Mouse (Mus musculus) limb, embryonic 15.5 days (tissue): ENCODE data around the gene Ncam2. TPM values are rescaled to one million over a fixed set of nuclear protein-coding genes. Genes with fewer than 3 reads are reported as not detected.

Experiments
- ATAC-seq: fragments of 200-750 bp; cut with Nextera tagmentation; 2 replicates; pipeline ENCODE4 v1.8.0; 2017; ENCODE audit warnings: low read depth, moderate TSS enrichment; ENCODE audit not compliant: insufficient number of reproducible peaks, low FRiP score, low TSS enrichment
- H3K27ac ChIP-seq: fragments of 300-500 bp; sonication (generic); 2 replicates; pipeline ENCODE4 v1.5.1; 2015; ENCODE audit warnings: moderate library complexity, mild to moderate bottlenecking, inconsistent platforms
- H3K27me3 ChIP-seq: fragments of 300-500 bp; sonication (generic); 2 replicates; pipeline ENCODE4 v1.6.1; 2015; ENCODE audit warnings: inconsistent platforms
- H3K36me3 ChIP-seq: fragments of 300-500 bp; sonication (generic); 2 replicates; pipeline ENCODE4 v1.6.1; 2015; ENCODE audit warnings: inconsistent platforms
- H3K4me1 ChIP-seq: fragments of 300-500 bp; sonication (generic); 2 replicates; pipeline ENCODE4 v1.6.1; 2015; ENCODE audit warnings: inconsistent platforms
- H3K4me2 ChIP-seq: fragments of 300-500 bp; sonication (generic); 2 replicates; pipeline ENCODE4 v1.6.1; 2015; ENCODE audit warnings: mild to moderate bottlenecking, inconsistent platforms
- H3K4me3 ChIP-seq: fragments of 300-500 bp; sonication (generic); 2 replicates; pipeline ENCODE4 v1.5.1; 2015; ENCODE audit warnings: mild to moderate bottlenecking, inconsistent platforms
- H3K9ac ChIP-seq: fragments of 300-500 bp; sonication (generic); 2 replicates; pipeline ENCODE4 v1.6.1; 2015; ENCODE audit warnings: inconsistent platforms
- H3K9me3 ChIP-seq: fragments of 300-500 bp; sonication (generic); 2 replicates; pipeline ENCODE4 v1.6.1; 2016; ENCODE audit warnings: inconsistent platforms
- WGBS: fragments of 180-500 bp; shearing (Covaris S2); methylation state at CpG from one replicate; pipeline ENCODE4 v1.1.7; 2015; 5-methylcytosine and 5-hydroxymethylcytosine counted together
- polyA plus RNA-seq: library from polyadenylated mRNA; unstranded; fragments of >200 nt; fragmentation: Nextera tagmentation; extraction: Ambion mirVana; gene quantifications from 2 replicates; pipeline ENCODE4 v1.2.1, GENCODE M21; 2015

Ncam2 gene
- polyA plus RNA-seq, 1 experiment from 2014 or later = 2.3 TPM

DNA sequence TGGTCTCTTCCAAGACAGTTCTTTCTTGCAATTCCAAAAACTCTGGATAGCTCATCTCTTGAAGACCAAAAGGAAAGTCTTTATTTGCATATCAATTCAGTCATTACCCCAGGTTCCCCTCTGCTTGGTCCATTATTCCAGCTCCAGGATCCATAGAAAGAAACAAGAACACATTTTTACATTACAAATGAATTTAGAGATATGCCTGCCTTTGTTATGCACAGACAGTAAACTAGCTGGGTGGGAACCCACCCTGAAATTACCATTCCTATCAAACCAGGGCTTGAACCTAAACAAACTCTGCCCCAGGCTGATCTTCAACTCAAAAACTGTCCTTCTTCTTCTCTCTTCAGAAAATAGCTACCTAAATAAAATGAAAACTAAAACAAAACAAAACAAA lies 280.6 kb downstream of the Ncam2 start:
- no peak for ATAC-seq
- H3K4me1 ChIP-seq = no peaks in the 10 kb centered on the region
- no peak overlapping the region for H3K9ac ChIP-seq
- H3K27ac ChIP-seq = no peak overlapping the region
- H3K4me2 ChIP-seq = no peak overlapping the region
- no peaks in the 10 kb centered on the region for H3K27me3 ChIP-seq
- no peaks in the 10 kb centered on the region for H3K36me3 ChIP-seq
- H3K4me3 ChIP-seq = no peak overlapping the region
- H3K9me3 ChIP-seq = no peaks in the 10 kb centered on the region

DNA sequence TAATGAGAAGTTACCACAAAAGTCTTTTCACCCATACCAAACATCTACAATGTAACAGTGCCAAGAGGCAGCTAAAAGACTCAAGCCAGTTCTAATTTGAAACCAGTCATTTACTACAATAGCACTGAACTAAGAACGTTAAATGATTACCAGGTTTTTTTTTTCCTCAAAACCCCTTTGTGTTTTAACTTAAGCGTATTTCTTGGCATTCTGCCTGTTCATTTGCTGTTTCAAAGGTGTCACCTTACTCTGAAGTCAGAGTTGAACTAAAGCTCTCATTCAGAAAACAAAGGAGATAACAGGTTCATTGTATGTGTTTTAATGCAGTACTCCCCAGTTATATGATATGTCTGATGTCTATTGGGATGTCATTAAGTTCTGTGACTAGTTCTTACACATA lies 295.6 kb downstream of the Ncam2 start:
- no peaks in the 10 kb centered on the region for H3K27me3 ChIP-seq
- no peak overlapping the region for H3K27ac ChIP-seq
- H3K4me1 ChIP-seq = no peaks in the 10 kb centered on the region
- 46% methylated on average over 2 of the region's 2 CpGs for WGBS
- H3K9me3 ChIP-seq = no peaks in the 10 kb centered on the region
- no peak overlapping the region for H3K4me3 ChIP-seq
- ATAC-seq = no peak
- no peak overlapping the region for H3K4me2 ChIP-seq
- no peaks in the 10 kb centered on the region for H3K36me3 ChIP-seq
- no peak overlapping the region for H3K9ac ChIP-seq

DNA sequence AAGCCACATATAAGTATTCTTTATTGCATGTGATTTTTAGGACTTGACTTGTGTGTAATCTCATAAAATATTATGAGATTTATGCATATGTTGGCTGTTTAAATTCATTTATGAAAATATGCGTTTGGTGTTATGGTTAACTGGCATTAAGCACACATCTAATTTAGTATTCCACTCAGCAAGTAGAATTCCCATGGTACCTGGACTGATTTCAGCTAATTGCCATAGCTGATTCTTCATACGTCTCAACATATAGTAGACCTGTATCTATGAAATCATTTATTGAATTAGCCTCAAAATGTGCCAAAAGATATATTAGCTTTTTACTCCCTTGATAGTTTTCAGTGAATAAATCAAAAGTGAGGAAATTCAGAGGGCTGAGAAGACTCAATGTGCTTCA lies 302.1 kb downstream of the Ncam2 start:
- no peak for ATAC-seq
- no peaks in the 10 kb centered on the region for H3K36me3 ChIP-seq
- WGBS = 49% methylated on average over 2 of the region's 2 CpGs
- no peaks in the 10 kb centered on the region for H3K4me1 ChIP-seq
- H3K4me2 ChIP-seq = no peak overlapping the region
- H3K27me3 ChIP-seq = no peaks in the 10 kb centered on the region
- no peaks in the 10 kb centered on the region for H3K9me3 ChIP-seq
- no peak overlapping the region for H3K9ac ChIP-seq
- H3K27ac ChIP-seq = no peak overlapping the region
- no peak overlapping the region for H3K4me3 ChIP-seq

DNA sequence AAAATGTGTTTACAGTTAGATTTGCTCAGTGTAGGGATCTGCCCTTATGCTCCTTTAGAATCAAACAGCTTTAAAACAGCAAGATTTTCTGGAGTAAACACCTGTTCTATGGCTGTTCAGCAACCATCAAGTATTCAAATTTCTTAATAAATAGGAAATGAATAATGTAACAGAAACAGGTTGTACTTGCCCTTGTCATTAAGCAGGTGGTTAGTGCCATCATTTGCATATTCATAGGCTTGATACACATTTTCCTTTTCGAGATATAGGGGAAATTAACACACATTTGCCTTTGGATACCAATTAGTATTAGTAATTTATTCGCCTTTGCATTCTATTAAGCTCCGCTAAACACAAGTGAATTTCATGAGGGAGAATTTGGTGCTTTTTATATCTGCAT lies 335.7 kb downstream of the Ncam2 start:
- ATAC-seq = no peak
- Histone ChIP-seq H3K4me2 (no peak overlapping the region), H3K27me3 (no peaks in the 10 kb centered on the region), H3K9ac (no peak overlapping the region), H3K27ac (no peak overlapping the region), H3K9me3 (no peaks in the 10 kb centered on the region), H3K36me3 (no peaks in the 10 kb centered on the region), H3K4me3 (no peak overlapping the region), H3K4me1 (no peaks in the 10 kb centered on the region)
- WGBS = 78% methylated on average over 3 of the region's 3 CpGs

DNA sequence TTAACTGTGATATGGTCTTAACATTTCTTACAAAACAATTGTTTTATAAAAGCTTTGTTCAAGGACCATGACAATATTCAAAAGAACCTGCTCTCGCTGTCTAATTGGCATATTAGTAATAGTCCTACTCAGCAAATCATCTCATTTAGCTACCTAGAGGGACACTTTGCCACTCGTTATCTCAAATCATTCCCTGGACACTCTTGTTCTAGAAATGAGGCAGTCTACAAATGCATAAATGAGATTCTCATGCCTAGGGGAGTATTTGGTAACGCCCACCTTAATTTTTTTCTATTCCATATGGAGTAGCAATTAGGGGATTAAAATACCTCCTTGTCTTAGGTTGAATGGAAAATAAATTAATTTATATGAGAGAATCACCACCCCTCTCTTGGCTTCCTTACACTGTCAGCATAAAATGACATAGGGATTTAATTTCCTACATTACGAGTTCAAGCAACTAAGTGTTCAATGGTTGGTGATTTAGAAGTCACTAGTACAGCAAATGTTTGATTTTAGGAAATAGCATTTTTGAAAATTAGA lies 387.1 kb downstream of the Ncam2 start:
- Histone ChIP-seq H3K27me3 (no peaks in the 10 kb centered on the region), H3K9me3 (no peaks in the 10 kb centered on the region), H3K9ac (no peak overlapping the region), H3K4me2 (no peak overlapping the region), H3K27ac (no peak overlapping the region), H3K36me3 (no peaks in the 10 kb centered on the region), H3K4me3 (no peak overlapping the region), H3K4me1 (no peaks in the 10 kb centered on the region)
- ATAC-seq = no peak
- 79% methylated on average over 4 of the region's 4 CpGs for WGBS

DNA sequence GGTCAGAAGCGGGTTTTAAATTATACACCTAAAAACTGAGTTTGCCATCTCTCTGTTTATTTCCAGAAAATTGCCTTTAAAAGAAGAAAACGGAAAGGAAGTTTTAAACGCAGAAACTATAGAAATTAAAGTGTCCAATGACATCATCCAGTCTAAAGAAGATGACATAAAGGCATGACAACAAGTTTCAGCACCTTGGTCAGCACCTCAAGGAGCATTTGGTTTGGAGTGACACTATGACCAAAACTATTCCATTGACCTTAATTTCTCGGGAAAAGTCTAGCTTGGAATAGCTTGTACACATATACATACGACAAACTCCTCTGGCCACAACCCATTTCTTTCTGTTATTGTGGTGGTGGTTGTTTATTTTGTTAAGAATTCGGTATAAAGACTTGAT lies 422.8 kb downstream of the Ncam2 start:
- no peaks in the 10 kb centered on the region for H3K27me3 ChIP-seq
- H3K9ac ChIP-seq = no peak overlapping the region
- no peaks in the 10 kb centered on the region for H3K4me1 ChIP-seq
- no peak overlapping the region for H3K27ac ChIP-seq
- 48% methylated on average over 6 of the region's 6 CpGs for WGBS
- no peaks in the 10 kb centered on the region for H3K9me3 ChIP-seq
- no peak overlapping the region for H3K4me3 ChIP-seq
- H3K36me3 ChIP-seq = no peaks in the 10 kb centered on the region
- no peak overlapping the region for H3K4me2 ChIP-seq
- ATAC-seq = no peak

DNA sequence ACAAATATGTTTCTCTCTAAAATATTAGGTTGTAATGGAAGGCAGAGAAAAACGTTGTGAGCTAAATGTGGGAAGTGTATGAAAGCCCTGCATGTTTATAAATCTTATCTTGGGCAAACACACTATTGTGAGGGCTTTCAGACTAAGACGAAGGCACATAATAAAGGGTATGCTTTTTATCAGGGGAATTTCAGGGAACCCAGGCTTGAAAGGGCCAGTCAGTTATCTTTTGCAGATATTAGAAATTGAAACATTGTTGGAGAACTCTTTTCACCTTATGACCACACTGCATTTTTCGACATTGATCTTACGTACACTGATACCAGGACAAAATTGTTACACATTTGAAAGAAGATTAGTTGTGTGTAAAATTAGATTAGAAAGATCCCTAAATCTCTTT lies 423.3 kb downstream of the Ncam2 start:
- no peaks in the 10 kb centered on the region for H3K9me3 ChIP-seq
- H3K4me1 ChIP-seq = no peaks in the 10 kb centered on the region
- WGBS = 72% methylated on average over 4 of the region's 4 CpGs
- no peak overlapping the region for H3K9ac ChIP-seq
- no peak overlapping the region for H3K27ac ChIP-seq
- no peak overlapping the region for H3K4me3 ChIP-seq
- no peaks in the 10 kb centered on the region for H3K27me3 ChIP-seq
- H3K4me2 ChIP-seq = no peak overlapping the region
- ATAC-seq = no peak
- H3K36me3 ChIP-seq = no peaks in the 10 kb centered on the region

DNA sequence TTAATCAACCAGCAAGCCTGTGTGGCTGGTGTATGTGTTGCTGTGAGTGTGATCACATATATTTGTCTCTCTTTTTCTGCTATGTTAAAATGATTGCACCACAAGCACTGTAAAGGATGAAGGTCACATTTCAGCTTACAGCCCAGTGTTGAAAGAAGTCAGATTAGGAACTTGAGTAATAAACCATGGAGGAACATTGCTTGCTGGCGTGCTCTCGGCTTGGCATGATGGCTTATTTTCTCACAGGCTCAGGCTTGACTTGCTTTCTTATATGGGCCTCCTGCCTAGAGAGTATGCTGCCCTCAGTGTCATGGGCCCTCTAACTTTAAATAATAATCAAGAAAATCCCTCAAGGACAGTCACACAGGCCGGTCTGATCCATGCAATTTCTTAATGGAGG lies 449.8 kb downstream of the Ncam2 start:
- WGBS = 70% methylated on average over 3 of the region's 3 CpGs
- Histone ChIP-seq H3K9ac (no peak overlapping the region), H3K4me3 (no peak overlapping the region), H3K9me3 (no peaks in the 10 kb centered on the region), H3K27me3 (no peaks in the 10 kb centered on the region), H3K4me2 (no peak overlapping the region), H3K27ac (no peak overlapping the region), H3K4me1 (no peaks in the 10 kb centered on the region), H3K36me3 (no peaks in the 10 kb centered on the region)
- ATAC-seq = no peak

DNA sequence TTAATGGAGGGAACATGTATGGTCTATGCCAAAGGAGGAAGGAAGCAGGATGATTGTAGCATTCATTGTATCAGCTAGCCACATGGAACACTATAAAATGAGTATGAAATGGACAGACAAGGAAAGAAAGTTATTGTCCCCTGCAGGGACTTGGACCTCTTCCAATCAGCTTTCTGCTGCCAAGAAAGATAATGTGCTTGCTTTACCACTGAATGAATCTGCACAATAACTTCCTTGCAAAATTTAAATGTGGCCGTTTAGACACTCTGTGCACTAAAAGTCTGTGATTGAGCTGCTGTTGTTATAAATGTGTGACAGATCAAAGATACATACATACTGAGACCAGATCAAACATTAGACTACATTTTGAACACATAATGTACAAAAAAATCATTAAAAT lies 451.1 kb downstream of the Ncam2 start:
- WGBS = 31% methylated on average over 1 of the region's 1 CpGs
- Histone ChIP-seq H3K27me3 (no peaks in the 10 kb centered on the region), H3K36me3 (no peaks in the 10 kb centered on the region), H3K4me1 (no peaks in the 10 kb centered on the region), H3K27ac (no peak overlapping the region), H3K9me3 (no peaks in the 10 kb centered on the region), H3K9ac (no peak overlapping the region), H3K4me3 (no peak overlapping the region), H3K4me2 (no peak overlapping the region)
- no peak for ATAC-seq

DNA sequence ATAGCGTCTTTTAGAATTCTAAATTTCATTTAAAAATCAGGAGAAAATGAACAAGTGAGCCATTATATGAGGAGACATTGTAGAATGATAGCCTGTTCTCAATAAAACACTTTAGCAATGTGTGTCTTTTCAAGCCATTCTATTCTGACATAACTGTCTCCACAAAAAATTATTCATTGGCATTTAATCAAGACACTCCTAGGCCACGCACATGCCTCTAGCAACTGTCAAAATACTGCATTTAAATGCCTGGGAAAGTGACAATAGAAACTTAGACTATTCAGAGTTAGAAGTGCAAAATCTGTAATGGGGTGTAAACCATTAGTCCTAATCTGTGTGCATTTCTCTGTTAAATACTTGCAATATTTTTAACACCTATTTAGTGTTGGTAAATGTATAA lies 456.1 kb downstream of the Ncam2 start:
- H3K27me3 ChIP-seq = no peaks in the 10 kb centered on the region
- 83% methylated on average over 2 of the region's 2 CpGs for WGBS
- no peak overlapping the region for H3K9ac ChIP-seq
- ATAC-seq = no peak
- H3K4me1 ChIP-seq = no peaks in the 10 kb centered on the region
- no peak overlapping the region for H3K27ac ChIP-seq
- no peaks in the 10 kb centered on the region for H3K36me3 ChIP-seq
- no peak overlapping the region for H3K4me3 ChIP-seq
- H3K9me3 ChIP-seq = no peaks in the 10 kb centered on the region
- H3K4me2 ChIP-seq = no peak overlapping the region

DNA sequence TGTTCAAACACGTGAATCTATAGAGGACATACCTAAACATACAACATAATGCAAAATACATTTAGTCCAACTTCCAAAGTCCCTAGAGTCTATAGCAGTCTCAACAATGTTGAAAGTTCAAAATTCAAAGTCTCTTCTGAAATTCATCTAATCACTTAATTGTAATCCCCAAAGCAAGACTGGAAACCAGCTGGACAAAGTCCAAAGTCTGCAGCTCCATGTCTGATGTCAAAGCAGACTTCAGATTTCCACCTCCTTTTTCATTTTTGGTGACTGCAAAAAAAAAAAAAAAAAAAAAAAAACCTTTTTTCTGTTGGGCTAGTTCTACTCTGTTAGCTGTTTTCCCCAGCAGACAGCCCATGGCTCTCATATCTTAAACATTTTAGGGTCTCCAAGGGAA lies 473.4 kb downstream of the Ncam2 start:
- Histone ChIP-seq H3K4me2 (no peak overlapping the region), H3K27ac (no peak overlapping the region), H3K9me3 (no peaks in the 10 kb centered on the region), H3K4me1 (no peaks in the 10 kb centered on the region), H3K4me3 (no peak overlapping the region), H3K9ac (no peak overlapping the region), H3K27me3 (no peaks in the 10 kb centered on the region), H3K36me3 (no peaks in the 10 kb centered on the region)
- 68% methylated on average over 1 of the region's 1 CpGs for WGBS
- no peak for ATAC-seq

DNA sequence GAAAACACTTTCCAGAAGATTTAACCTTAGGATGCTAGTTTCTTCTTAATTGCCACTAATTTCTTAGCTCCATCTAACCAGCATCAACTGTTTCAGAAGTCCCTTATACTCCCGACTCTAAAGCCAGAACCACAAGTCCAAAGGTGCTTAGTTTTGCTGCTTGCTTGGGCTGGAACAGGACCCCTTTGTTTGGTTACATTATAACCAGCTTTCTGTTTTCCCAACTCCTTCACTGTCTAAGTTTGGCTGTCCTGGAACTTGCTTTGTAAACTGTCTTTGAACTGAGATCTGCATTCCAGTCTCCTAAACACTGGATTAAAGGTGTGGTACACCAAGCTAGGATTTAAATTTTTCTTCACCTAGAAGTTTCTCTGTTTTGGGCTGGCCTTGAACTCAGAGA lies 475.0 kb downstream of the Ncam2 start:
- Histone ChIP-seq H3K4me1 (no peaks in the 10 kb centered on the region), H3K4me3 (no peak overlapping the region), H3K36me3 (no peaks in the 10 kb centered on the region), H3K9me3 (no peaks in the 10 kb centered on the region), H3K27ac (no peak overlapping the region), H3K4me2 (no peak overlapping the region), H3K27me3 (no peaks in the 10 kb centered on the region), H3K9ac (no peak overlapping the region)
- 74% methylated on average over 1 of the region's 1 CpGs for WGBS
- no peak for ATAC-seq
